In the genomic region with DNA sequence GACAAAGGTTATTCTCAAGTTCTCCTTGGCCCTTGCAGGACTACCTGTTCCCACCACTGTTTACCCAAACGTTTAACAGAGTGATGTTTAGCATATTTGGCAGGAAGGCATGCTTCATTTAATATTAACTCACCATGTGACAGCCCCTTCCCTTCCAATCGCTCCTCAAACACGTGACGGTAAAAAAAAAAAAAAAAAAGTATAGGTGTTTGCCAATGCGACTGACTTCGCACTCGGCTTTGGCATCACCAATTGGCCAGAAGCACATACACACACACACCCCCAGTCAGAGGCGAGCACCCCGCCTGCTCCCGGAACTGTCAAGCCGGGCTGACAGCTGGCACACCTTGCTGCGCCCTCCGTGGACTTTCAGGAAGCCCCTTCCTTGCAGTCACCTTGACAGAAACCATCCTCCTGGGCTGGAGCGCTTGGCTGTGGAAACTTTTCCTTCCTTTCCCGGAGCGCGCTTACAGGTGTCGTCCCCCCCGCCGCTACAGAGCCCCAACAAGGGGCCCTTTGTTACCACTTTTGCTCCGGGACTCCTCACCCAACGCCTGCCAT, we compare ENCODE assay signal across 8 mouse cellular contexts. TPM values are rescaled to one million over a fixed set of nuclear protein-coding genes. Genes with fewer than 3 reads are reported as not detected.
DNase-seq lines count a peak whose midpoint lies in the region; ATAC-seq lines count a peak whose summit lies in the region.

No protein-coding gene starts in this region.

- peak overlapping the region; percentile 76 for H3K9ac ChIP-seq in embryonic facial prominence, embryonic 13.5 days
- peak overlapping the region; percentile 72 for H3K9ac ChIP-seq in limb, embryonic 13.5 days
- peak overlapping the region; percentile 63 for H3K9ac ChIP-seq in midbrain, embryonic 12.5 days (replicated peaks)

- ATAC-seq in embryonic facial prominence, embryonic 13.5 days (ENCODE audit: insufficient number of reproducible peaks, insufficient read depth, low FRiP score, low TSS enrichment, low read depth) = no peak
- peak; percentile 4; the same call in 1 of the 2 replicates for ATAC-seq in limb, embryonic 13.5 days (ENCODE audit: low FRiP score, low read depth)
- no peak for ATAC-seq in midbrain, embryonic 12.5 days (ENCODE audit: low FRiP score, low read depth)

- WGBS in embryonic facial prominence, embryonic 13.5 days = 2% methylated on average over 22 of the region's 22 CpGs
- WGBS in hindbrain, embryonic 10.5 days = under 1% methylated on average over 22 of the region's 22 CpGs
- under 1% methylated on average over 22 of the region's 22 CpGs for WGBS in limb, embryonic 13.5 days
- WGBS in midbrain, embryonic 12.5 days = under 1% methylated on average over 22 of the region's 22 CpGs

- peak overlapping the region; percentile 57; the same call in 1 of the 2 replicates for H3K27ac ChIP-seq in embryonic facial prominence, embryonic 13.5 days
- H3K27ac ChIP-seq in hindbrain, embryonic 10.5 days = peak overlapping the region; percentile 86
- peak overlapping the region; percentile 44; the same call in 1 of the 2 replicates for H3K27ac ChIP-seq in limb, embryonic 13.5 days
- H3K27ac ChIP-seq in midbrain, embryonic 12.5 days (replicated peaks) = no peak overlapping the region

- peaks cover 7% of the 10 kb centered on the region for H3K4me1 ChIP-seq in embryonic facial prominence, embryonic 13.5 days
- peaks cover 22% of the 10 kb centered on the region for H3K4me1 ChIP-seq in hindbrain, embryonic 10.5 days (replicated peaks)
- H3K4me1 ChIP-seq in limb, embryonic 13.5 days = peaks cover 15% of the 10 kb centered on the region; the same call in 1 of the 2 replicates
- H3K4me1 ChIP-seq in midbrain, embryonic 12.5 days = peaks cover 5% of the 10 kb centered on the region; the same call in 1 of the 2 replicates

- H3K9me3 ChIP-seq in embryonic facial prominence, embryonic 13.5 days = no peaks in the 10 kb centered on the region
- H3K9me3 ChIP-seq in hindbrain, embryonic 10.5 days = no peaks in the 10 kb centered on the region
- no peaks in the 10 kb centered on the region; the same call in 1 of the 2 replicates for H3K9me3 ChIP-seq in limb, embryonic 13.5 days
- no peaks in the 10 kb centered on the region for H3K9me3 ChIP-seq in midbrain, embryonic 12.5 days

- peak overlapping the region; percentile 71 for H3K4me3 ChIP-seq in embryonic facial prominence, embryonic 13.5 days
- peak overlapping the region; percentile 81 for H3K4me3 ChIP-seq in hindbrain, embryonic 10.5 days
- H3K4me3 ChIP-seq in limb, embryonic 13.5 days = peak overlapping the region; percentile 72
- H3K4me3 ChIP-seq in midbrain, embryonic 12.5 days = peak overlapping the region; percentile 78

- H3K4me2 ChIP-seq in embryonic facial prominence, embryonic 13.5 days = peak overlapping the region; percentile 98
- H3K4me2 ChIP-seq in limb, embryonic 13.5 days (replicated peaks) = peak overlapping the region; percentile 95
- H3K4me2 ChIP-seq in midbrain, embryonic 12.5 days (replicated peaks) = peak overlapping the region; percentile 97

- peak; percentile 34 for DNase-seq in urinary bladder, adult 2 months (ENCODE audit: low spot score)
- DNase-seq in urinary bladder, postnatal 10 days (ENCODE audit: low spot score) = no peak
- no peak for DNase-seq in hindbrain, embryonic 10.5 days (ENCODE audit: low spot score)
- peak; percentile 53 for DNase-seq in testis, postnatal 10 days (ENCODE audit: low spot score)
- no peak for DNase-seq in layer of hippocampus, postnatal 36 days

- H3K27me3 ChIP-seq in embryonic facial prominence, embryonic 13.5 days = peaks cover 39% of the 10 kb centered on the region
- peaks cover 42% of the 10 kb centered on the region for H3K27me3 ChIP-seq in hindbrain, embryonic 10.5 days (ENCODE audit: insufficient read depth, poor library complexity, severe bottlenecking)
- H3K27me3 ChIP-seq in limb, embryonic 13.5 days = peaks cover 44% of the 10 kb centered on the region
- H3K27me3 ChIP-seq in midbrain, embryonic 12.5 days = peaks cover 33% of the 10 kb centered on the region

- H3K36me3 ChIP-seq in embryonic facial prominence, embryonic 13.5 days = no peaks in the 10 kb centered on the region
- no peaks in the 10 kb centered on the region for H3K36me3 ChIP-seq in hindbrain, embryonic 10.5 days
- H3K36me3 ChIP-seq in limb, embryonic 13.5 days = no peaks in the 10 kb centered on the region
- no peaks in the 10 kb centered on the region for H3K36me3 ChIP-seq in midbrain, embryonic 12.5 days

RNA-seq across cellular contexts. Expression of a gene that starts 1.5 kb away (rescaled TPM):
- polyA plus RNA-seq in urinary bladder, adult 2 months (2012; rRNA removed) = 19.0 and 20.9 TPM in 2 replicates
- polyA plus RNA-seq in embryonic facial prominence, embryonic 13.5 days (2015; fragmentation: Nextera tagmentation; extraction: Ambion mirVana) = 3.0 and 3.3 TPM in 2 replicates
- 2.5 and 2.8 TPM in 2 replicates for polyA plus RNA-seq in hindbrain, embryonic 10.5 days (2016; fragmentation: Nextera tagmentation; extraction: Ambion mirVana)
- polyA plus RNA-seq in limb, embryonic 13.5 days (2015; fragmentation: Nextera tagmentation; extraction: Ambion mirVana) = 2.3 and 3.0 TPM in 2 replicates
- polyA plus RNA-seq in midbrain, embryonic 12.5 days (2016; fragmentation: Nextera tagmentation; extraction: Ambion mirVana) = 3.0 and 3.1 TPM in 2 replicates
- 1 to 10 TPM; 6.1 to 8.9 TPM for total RNA-seq in layer of hippocampus, postnatal 36 days (2021)

Comparison
In these comparisons a context has a peak if more than half of its experiments do, and no peak if none do; other contexts are left out.
1. DNase-seq: peak in urinary bladder, adult 2 months (single experiment) and testis, postnatal 10 days (single experiment); none in urinary bladder, postnatal 10 days (single experiment), hindbrain, embryonic 10.5 days (single experiment) and layer of hippocampus, postnatal 36 days (0 of 2).
2. Peak in every context shown above with its lines, with median percentiles within 50 percentile points of each other: H3K4me2 ChIP-seq, H3K4me3 ChIP-seq and H3K9ac ChIP-seq.